Mouse (Mus musculus): ENCODE measurements around the gene Lalba. TPM values are rescaled to one million over a fixed set of nuclear protein-coding genes. Genes with fewer than 3 reads are reported as not detected.
A peak's percentile ranks its signal among the peaks of the same experiment; 100 is the strongest.
"Not testable (repeated sequence)": the region's sequence is repeated elsewhere in the genome, so short reads cannot be mapped to it uniquely, and the experiment has no call there.

Gene Lalba
- polyA plus RNA-seq, 1 experiment = not detected

- TF ChIP-seq CTCF (IDR thresholded peaks at IDR 0.05; ENCODE audit: borderline replicate concordance, extremely low read depth, insufficient read depth, insufficient read length) = no peak
- no peak for TF ChIP-seq POLR2A (IDR thresholded peaks at IDR 0.05; ENCODE audit: borderline replicate concordance, extremely low read depth, insufficient read depth, insufficient read length, poor library complexity, severe bottlenecking)
- DNase-seq (ENCODE audit: low read depth) = no peak
These were observed 4.0 kb upstream of the Lalba start for GRCm38 (mm10) chr15:98486433-98487021.

- no peak for TF ChIP-seq CTCF (IDR thresholded peaks at IDR 0.05; ENCODE audit: borderline replicate concordance, extremely low read depth, insufficient read depth, insufficient read length)
- TF ChIP-seq POLR2A (IDR thresholded peaks at IDR 0.05; ENCODE audit: borderline replicate concordance, extremely low read depth, insufficient read depth, insufficient read length, poor library complexity, severe bottlenecking) = no peak
- no peak for DNase-seq (ENCODE audit: low read depth)
These were observed 1.7 kb upstream of the Lalba start for GRCm38 (mm10) chr15:98483907-98484886.

GRCm38 (mm10) chr15:98479568-98480102 lies 2.9 kb downstream of the Lalba start:
- no peak for DNase-seq (ENCODE audit: low read depth)
- TF ChIP-seq CTCF (IDR thresholded peaks at IDR 0.05; ENCODE audit: borderline replicate concordance, extremely low read depth, insufficient read depth, insufficient read length) = no peak
- no peak for TF ChIP-seq POLR2A (IDR thresholded peaks at IDR 0.05; ENCODE audit: borderline replicate concordance, extremely low read depth, insufficient read depth, insufficient read length, poor library complexity, severe bottlenecking)

GRCm38 (mm10) chr15:98476281-98476680 lies 6.2 kb downstream of the Lalba start:
- no peak for DNase-seq (ENCODE audit: low read depth)
- no peak for TF ChIP-seq CTCF (IDR thresholded peaks at IDR 0.05; ENCODE audit: borderline replicate concordance, extremely low read depth, insufficient read depth, insufficient read length)
- no peak for TF ChIP-seq POLR2A (IDR thresholded peaks at IDR 0.05; ENCODE audit: borderline replicate concordance, extremely low read depth, insufficient read depth, insufficient read length, poor library complexity, severe bottlenecking)

GRCm38 (mm10) chr15:98475382-98475781 lies 7.1 kb downstream of the Lalba start:
- no peak for TF ChIP-seq POLR2A (IDR thresholded peaks at IDR 0.05; ENCODE audit: borderline replicate concordance, extremely low read depth, insufficient read depth, insufficient read length, poor library complexity, severe bottlenecking)
- peak; percentile 49; the same call in 1 of the 2 replicates for TF ChIP-seq CTCF (IDR thresholded peaks at IDR 0.05; ENCODE audit: borderline replicate concordance, extremely low read depth, insufficient read depth, insufficient read length)
- no peak for DNase-seq (ENCODE audit: low read depth)

- TF ChIP-seq CTCF (IDR thresholded peaks at IDR 0.05; ENCODE audit: borderline replicate concordance, extremely low read depth, insufficient read depth, insufficient read length) (no peak), POLR2A (IDR thresholded peaks at IDR 0.05; ENCODE audit: borderline replicate concordance, extremely low read depth, insufficient read depth, insufficient read length, poor library complexity, severe bottlenecking) (no peak)
- DNase-seq (ENCODE audit: low read depth) = no peak
These were observed 7.6 kb downstream of the Lalba start for GRCm38 (mm10) chr15:98474958-98475357.

GRCm38 (mm10) chr15:98471539-98471938 lies 11.0 kb downstream of the Lalba start:
- no peak for DNase-seq (ENCODE audit: low read depth)
- TF ChIP-seq CTCF (IDR thresholded peaks at IDR 0.05; ENCODE audit: borderline replicate concordance, extremely low read depth, insufficient read depth, insufficient read length) (no peak), POLR2A (IDR thresholded peaks at IDR 0.05; ENCODE audit: borderline replicate concordance, extremely low read depth, insufficient read depth, insufficient read length, poor library complexity, severe bottlenecking) (no peak)

- no peak for TF ChIP-seq CTCF (IDR thresholded peaks at IDR 0.05; ENCODE audit: borderline replicate concordance, extremely low read depth, insufficient read depth, insufficient read length)
- TF ChIP-seq POLR2A (IDR thresholded peaks at IDR 0.05; ENCODE audit: borderline replicate concordance, extremely low read depth, insufficient read depth, insufficient read length, poor library complexity, severe bottlenecking) = no peak
- DNase-seq (ENCODE audit: low read depth) = no peak
These were observed 12.9 kb downstream of the Lalba start, which contains the start of gene OR5BS1P for GRCm38 (mm10) chr15:98469596-98469995. Gene OR5BS1P, plus strand, starts transcription at chr15:98469896.

- TF ChIP-seq CTCF (IDR thresholded peaks at IDR 0.05; ENCODE audit: borderline replicate concordance, extremely low read depth, insufficient read depth, insufficient read length) (no peak), POLR2A (IDR thresholded peaks at IDR 0.05; ENCODE audit: borderline replicate concordance, extremely low read depth, insufficient read depth, insufficient read length, poor library complexity, severe bottlenecking) (no peak)
- no peak for DNase-seq (ENCODE audit: low read depth)
These were observed 30.2 kb downstream of the Lalba start, which contains the start of gene Olfr281 for GRCm38 (mm10) chr15:98452288-98452687. Gene Olfr281, plus strand, starts transcription at chr15:98452588.

- no peak for TF ChIP-seq POLR2A (IDR thresholded peaks at IDR 0.05; ENCODE audit: borderline replicate concordance, extremely low read depth, insufficient read depth, insufficient read length, poor library complexity, severe bottlenecking)
- no peak for TF ChIP-seq CTCF (IDR thresholded peaks at IDR 0.05; ENCODE audit: borderline replicate concordance, extremely low read depth, insufficient read depth, insufficient read length)
- DNase-seq (ENCODE audit: low read depth) = peak; percentile 60
These were observed 34.0 kb downstream of the Lalba start for GRCm38 (mm10) chr15:98448521-98448920.

GRCm38 (mm10) chr15:98444561-98444960 lies 38.0 kb downstream of the Lalba start:
- TF ChIP-seq CTCF (IDR thresholded peaks at IDR 0.05; ENCODE audit: borderline replicate concordance, extremely low read depth, insufficient read depth, insufficient read length) (no peak), POLR2A (IDR thresholded peaks at IDR 0.05; ENCODE audit: borderline replicate concordance, extremely low read depth, insufficient read depth, insufficient read length, poor library complexity, severe bottlenecking) (no peak)
- no peak for DNase-seq (ENCODE audit: low read depth)

GRCm38 (mm10) chr15:98430925-98431324 lies 51.6 kb downstream of the Lalba start, which contains the start of gene Olfr282:
Gene Olfr282, plus strand, starts transcription at chr15:98431225.
- not testable (repeated sequence) for DNase-seq (ENCODE audit: low read depth)

All from brain, embryonic 14.5 days (tissue).